Mouse (Mus musculus) G1E-ER4 (cell line): ENCODE data around the gene Gdpd2. TPM values are rescaled to one million over a fixed set of nuclear protein-coding genes. Genes with fewer than 3 reads are reported as not detected.

Experiments used
- GATA1 ChIP-seq: IDR thresholded peaks from one replicate; pipeline ENCODE4 v1.8.0; 2012; ENCODE audit warnings: low read length, inconsistent platforms
- polyA plus RNA-seq: library from polyadenylated mRNA; stranded (reverse); fragments of >175 nt; gene quantifications from 2 replicates; pipeline ENCODE4 v1.2.3, GENCODE M21; 2012

Gdpd2 gene
- polyA plus RNA-seq, 1 experiment: not detected

GRCm38 (mm10) chrX:100767885-100768626 is 38.4 kb downstream of the Gdpd2 start:
- TF ChIP-seq GATA1: no peak

GRCm38 (mm10) chrX:100769281-100769680 is 39.6 kb downstream of the Gdpd2 start:
- TF ChIP-seq GATA1: no peak

- no peak for TF ChIP-seq GATA1
These were observed 44.7 kb downstream of the Gdpd2 start for GRCm38 (mm10) chrX:100774341-100774811.

GRCm38 (mm10) chrX:100775405-100775804 is 45.7 kb downstream of the Gdpd2 start:
- TF ChIP-seq GATA1: no peak

GRCm38 (mm10) chrX:100776494-100776893 is 46.8 kb downstream of the Gdpd2 start:
- no peak for TF ChIP-seq GATA1

GRCm38 (mm10) chrX:100776985-100777654 is 47.4 kb downstream of the Gdpd2 start:
- no peak for TF ChIP-seq GATA1

GRCm38 (mm10) chrX:100777655-100778234 is 48.1 kb downstream of the Gdpd2 start:
- no peak for TF ChIP-seq GATA1

- TF ChIP-seq GATA1: no peak
These were observed 48.7 kb downstream of the Gdpd2 start for GRCm38 (mm10) chrX:100778397-100778796.

Other genes with a start within 250 kb of the Gdpd2 start
- gene Igbp1, start 235.6 kb upstream of the Gdpd2 start, polyA plus RNA-seq: 17.3 and 22.5 TPM in 2 replicates
- not detected in 2 replicates for gene Dgat2l6, start 205.0 kb upstream of the Gdpd2 start, polyA plus RNA-seq
- gene Awat1, start 157.6 kb upstream of the Gdpd2 start, polyA plus RNA-seq: not detected in 2 replicates
- gene P2ry4, start 135.0 kb upstream of the Gdpd2 start, polyA plus RNA-seq: not detected in 2 replicates
- gene Arr3, start 124.4 kb upstream of the Gdpd2 start, polyA plus RNA-seq: not detected in 2 replicates
- 3.3 and 4.2 TPM in 2 replicates for gene Kif4, start 104.1 kb upstream of the Gdpd2 start, polyA plus RNA-seq
- gene Pdzd11, start 103.3 kb upstream of the Gdpd2 start, polyA plus RNA-seq: 4.8 and 9.9 TPM in 2 replicates
- gene Dlg3, start 37.8 kb downstream of the Gdpd2 start, polyA plus RNA-seq: not detected in 2 replicates